Mouse (Mus musculus): ENCODE data around the gene Hoxa6.
A peak's percentile ranks its signal among the peaks of the same experiment; 100 is the strongest.

Gene Hoxa6

GRCm38 (mm10) chr6:52241001-52241621 lies 32.6 kb upstream of the Hoxa6 start:
- DNase-seq (ENCODE audit: low read depth, low spot score), result no peak

GRCm38 (mm10) chr6:52240389-52241000 lies 32.0 kb upstream of the Hoxa6 start, which contains the start of gene Hoxa10:
Gene Hoxa10, minus strand, starts transcription at chr6:52240854.
- DNase-seq (ENCODE audit: low read depth, low spot score), result peak; percentile 74

GRCm38 (mm10) chr6:52239625-52240388 lies 31.3 kb upstream of the Hoxa6 start:
- DNase-seq (ENCODE audit: low read depth, low spot score), result no peak

GRCm38 (mm10) chr6:52238976-52239375 lies 30.5 kb upstream of the Hoxa6 start:
- no peak for DNase-seq (ENCODE audit: low read depth, low spot score)

- DNase-seq (ENCODE audit: low read depth, low spot score), result no peak
Measured at GRCm38 (mm10) chr6:52238155-52238545, 29.6 kb upstream of the Hoxa6 start.

GRCm38 (mm10) chr6:52237346-52238154 lies 29.0 kb upstream of the Hoxa6 start:
- no peak for DNase-seq (ENCODE audit: low read depth, low spot score)

- no peak for DNase-seq (ENCODE audit: low read depth, low spot score)
Measured at GRCm38 (mm10) chr6:52236806-52237205, 28.3 kb upstream of the Hoxa6 start.

- no peak for DNase-seq (ENCODE audit: low read depth, low spot score)
Measured at GRCm38 (mm10) chr6:52235866-52236265, 27.3 kb upstream of the Hoxa6 start.

GRCm38 (mm10) chr6:52235267-52235666 lies 26.7 kb upstream of the Hoxa6 start:
- DNase-seq (ENCODE audit: low read depth, low spot score), result no peak

- DNase-seq (ENCODE audit: low read depth, low spot score), result no peak
Measured at GRCm38 (mm10) chr6:52234428-52235140, 26.1 kb upstream of the Hoxa6 start.

GRCm38 (mm10) chr6:52233546-52234427 lies 25.3 kb upstream of the Hoxa6 start:
- DNase-seq (ENCODE audit: low read depth, low spot score), result no peak

GRCm38 (mm10) chr6:52232984-52233545 lies 24.5 kb upstream of the Hoxa6 start:
- DNase-seq (ENCODE audit: low read depth, low spot score), result no peak

GRCm38 (mm10) chr6:52232568-52232965 lies 24.0 kb upstream of the Hoxa6 start:
- DNase-seq (ENCODE audit: low read depth, low spot score), result no peak

GRCm38 (mm10) chr6:52231885-52232567 lies 23.5 kb upstream of the Hoxa6 start:
- DNase-seq (ENCODE audit: low read depth, low spot score), result no peak

GRCm38 (mm10) chr6:52230516-52231165 lies 22.1 kb upstream of the Hoxa6 start, which contains the start of gene Hoxa9:
Gene Hoxa9, minus strand, starts transcription at chr6:52231089.
- no peak for DNase-seq (ENCODE audit: low read depth, low spot score)

- DNase-seq (ENCODE audit: low read depth, low spot score), result no peak
Measured at GRCm38 (mm10) chr6:52229558-52230416, 21.3 kb upstream of the Hoxa6 start.
